Mouse (Mus musculus): Measurements from ENCODE around the gene Anpep.

DNA sequence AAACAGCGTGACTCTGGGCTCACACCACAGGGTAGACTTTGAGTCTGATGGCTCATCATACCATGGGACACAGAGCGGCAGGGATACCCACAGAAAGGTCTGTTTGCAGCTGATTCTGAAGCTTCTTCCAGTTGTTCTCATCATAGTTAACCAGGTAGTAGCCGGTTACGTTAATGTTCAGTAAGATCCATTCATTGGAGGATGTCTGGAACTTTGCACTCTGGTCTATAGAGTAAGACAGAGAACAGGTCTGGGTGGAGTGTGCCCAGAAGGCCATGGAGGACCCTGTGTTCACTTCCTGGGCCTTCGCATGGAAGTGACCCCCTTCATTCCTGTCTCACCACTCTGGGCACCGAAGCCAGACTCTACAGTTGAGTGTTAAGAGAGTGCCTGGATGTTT is 25.7 kb downstream of the Anpep start:
- no peak for TF ChIP-seq CTCF (IDR thresholded peaks at IDR 0.05; ENCODE audit: control insufficient read depth, insufficient read depth, low read length)
- no peak for TF ChIP-seq POLR2A (IDR thresholded peaks at IDR 0.05; ENCODE audit: borderline replicate concordance, control insufficient read depth, low read depth, low read length)

Measured in bone marrow, adult 2 months (tissue).